Mouse (Mus musculus) monocyte, adult 5-6 weeks (primary cell): ENCODE results near the gene Nvl. TPM values are rescaled to one million over a fixed set of nuclear protein-coding genes. Genes with fewer than 3 reads are reported as not detected.

ENCODE experiments used
- ATAC-seq: fragments of 153-309, 156-312 bp; replicated peaks from 2 replicates; pipeline ENCODE4 v1.8.0; 2017; ENCODE audit warnings: mild to moderate bottlenecking; ENCODE audit not compliant: low TSS enrichment, insufficient number of reproducible peaks, severe bottlenecking, poor library complexity, low FRiP score
- total RNA-seq: library from RNA; stranded (forward); fragments of 200-1000, 200-491, 200-594 nt; gene quantifications from 3 replicates; pipeline ENCODE4 v1.2.3, GENCODE M21; 2017

Gene Nvl
- 14.4 to 23.4 TPM (median 16.9 TPM) in 3 replicates for total RNA-seq

- peak; percentile 91 for ATAC-seq
Observed at GRCm38 (mm10) chr1:181143950-181144836, at the start of gene Nvl, which contains the start of gene Cnih4. TSS of gene Nvl (minus strand) at chr1:181144204. TSS of gene Cnih4 (plus strand) at chr1:181144693.

GRCm38 (mm10) chr1:181188925-181189324 lies 44.9 kb upstream of the Nvl start:
- ATAC-seq, result no peak

- peak; percentile 73 for ATAC-seq
Observed at GRCm38 (mm10) chr1:181170210-181170609, 26.2 kb upstream of the Nvl start.

GRCm38 (mm10) chr1:181168377-181168776 lies 24.4 kb upstream of the Nvl start:
- ATAC-seq, result no peak

GRCm38 (mm10) chr1:181167816-181168215 lies 23.8 kb upstream of the Nvl start:
- ATAC-seq, result no peak

- ATAC-seq, result no peak
Observed at GRCm38 (mm10) chr1:181151541-181151940, 7.5 kb upstream of the Nvl start.

- ATAC-seq, result peak; percentile 96
Observed at GRCm38 (mm10) chr1:181150827-181151534, 7.0 kb upstream of the Nvl start.

GRCm38 (mm10) chr1:181150431-181150826 lies 6.4 kb upstream of the Nvl start:
- no peak for ATAC-seq

- no peak for ATAC-seq
Observed at GRCm38 (mm10) chr1:181149373-181150017, 5.5 kb upstream of the Nvl start.

- ATAC-seq, result no peak
Observed at GRCm38 (mm10) chr1:181148540-181148939, 4.5 kb upstream of the Nvl start.

GRCm38 (mm10) chr1:181146187-181146586 lies 2.2 kb upstream of the Nvl start:
- ATAC-seq, result no peak

- no peak for ATAC-seq
Observed at GRCm38 (mm10) chr1:181144966-181145365, 962 bp upstream of the Nvl start.

- 0 out of 2 replicates have a peak, but pooled peaks have one; percentile 10 for ATAC-seq
Observed at GRCm38 (mm10) chr1:181143609-181143949, 425 bp downstream of the Nvl start.

- no peak for ATAC-seq
Observed at GRCm38 (mm10) chr1:181138730-181139129, 5.3 kb downstream of the Nvl start.

- ATAC-seq, result no peak
Observed at GRCm38 (mm10) chr1:181131915-181132314, 12.1 kb downstream of the Nvl start.

GRCm38 (mm10) chr1:181126766-181127165 lies 17.2 kb downstream of the Nvl start:
- no peak for ATAC-seq

GRCm38 (mm10) chr1:181125916-181126315 lies 18.1 kb downstream of the Nvl start:
- no peak for ATAC-seq

- no peak for ATAC-seq
Observed at GRCm38 (mm10) chr1:181124145-181124544, 19.9 kb downstream of the Nvl start.

- no peak for ATAC-seq
Observed at GRCm38 (mm10) chr1:181117112-181117511, 26.9 kb downstream of the Nvl start.
